Mouse (Mus musculus) E14TG2a.4 (cell line): ENCODE measurements at regions not wholly inside any gene's neighbourhood (a gene's known extent, or its start where the extent isn't known, plus 50 kb on each side); places are given as distances from the start of the nearest gene placed in this dataset.

ENCODE experiments used
- CTCF ChIP-seq: conservative IDR thresholded peaks from 2 replicates; pipeline ENCODE4 v1.5.1; 2014; ENCODE audit warnings: low read length
- POU5F1 ChIP-seq: IDR thresholded peaks from 2 replicates; pipeline ENCODE4 v1.6.1; 2014; ENCODE audit warnings: low read length, borderline replicate concordance

DNA sequence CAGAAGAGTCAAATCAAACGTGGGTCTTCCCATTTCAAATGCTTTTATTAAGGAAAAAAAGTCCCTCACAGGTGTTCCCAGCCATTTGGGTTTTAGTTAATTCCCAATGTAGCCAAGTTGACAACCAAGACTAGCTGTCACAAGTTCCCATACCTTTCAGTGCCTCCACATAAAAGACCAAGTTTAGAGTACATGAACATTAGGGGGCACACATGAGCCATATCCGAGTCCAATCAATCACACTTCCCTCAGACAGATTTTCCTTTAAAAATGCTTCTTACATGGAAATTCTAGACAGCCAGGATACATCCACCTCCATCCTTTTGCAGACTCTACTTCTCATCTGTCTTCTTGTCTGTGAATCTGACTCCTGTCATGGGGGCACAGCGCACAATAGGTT lies 238.1 kb downstream of the Gm765 start:
- 0 out of 2 replicates have a peak, but pooled peaks have one; percentile 14 for TF ChIP-seq CTCF
- TF ChIP-seq POU5F1, result no peak
